Mouse (Mus musculus): ENCODE measurements around the gene Rpp14. TPM values are rescaled to one million over a fixed set of nuclear protein-coding genes. Genes with fewer than 3 reads are reported as not detected.

Rpp14 gene
- polyA plus RNA-seq, 1 experiment = 24.1 TPM

- H3K27ac ChIP-seq (ENCODE audit: insufficient read depth, low read length) = no peak overlapping the region
- TF ChIP-seq CTCF (IDR thresholded peaks at IDR 0.05; ENCODE audit: borderline replicate concordance, insufficient read depth, low read length) (no peak), POLR2A (IDR thresholded peaks at IDR 0.05; ENCODE audit: low read depth, low read length) (no peak)
- no peak overlapping the region for H3K4me3 ChIP-seq (ENCODE audit: insufficient read depth, low read length)
- no peaks in the 10 kb centered on the region for H3K4me1 ChIP-seq (ENCODE audit: control insufficient read depth, insufficient read depth, low read length)
These were observed 28.8 kb downstream of the Rpp14 start for GRCm38 (mm10) chr14:8108976-8109375.

- H3K4me3 ChIP-seq (ENCODE audit: insufficient read depth, low read length) = no peak overlapping the region
These were observed 31.4 kb downstream of the Rpp14 start for GRCm38 (mm10) chr14:8111545-8111944.

GRCm38 (mm10) chr14:8112036-8112435 is 31.9 kb downstream of the Rpp14 start:
- no peak overlapping the region for H3K27ac ChIP-seq (ENCODE audit: insufficient read depth, low read length)
- no peak for TF ChIP-seq CTCF (IDR thresholded peaks at IDR 0.05; ENCODE audit: borderline replicate concordance, insufficient read depth, low read length)
- no peak for TF ChIP-seq POLR2A (IDR thresholded peaks at IDR 0.05; ENCODE audit: low read depth, low read length)

More at GRCm38 (mm10) chr14:8111545-8111944, 31.4 kb downstream of the Rpp14 start:
- Histone ChIP-seq H3K4me1 (ENCODE audit: control insufficient read depth, insufficient read depth, low read length) (no peaks in the 10 kb centered on the region), H3K27ac (ENCODE audit: insufficient read depth, low read length) (no peak overlapping the region)
- no peak for TF ChIP-seq POLR2A (IDR thresholded peaks at IDR 0.05; ENCODE audit: low read depth, low read length)
- no peak for TF ChIP-seq CTCF (IDR thresholded peaks at IDR 0.05; ENCODE audit: borderline replicate concordance, insufficient read depth, low read length)

GRCm38 (mm10) chr14:8113616-8114015 is 33.4 kb downstream of the Rpp14 start:
- no peak overlapping the region for H3K27ac ChIP-seq (ENCODE audit: insufficient read depth, low read length)
- no peaks in the 10 kb centered on the region for H3K4me1 ChIP-seq (ENCODE audit: control insufficient read depth, insufficient read depth, low read length)
- no peak overlapping the region for H3K4me3 ChIP-seq (ENCODE audit: insufficient read depth, low read length)
- TF ChIP-seq POLR2A (IDR thresholded peaks at IDR 0.05; ENCODE audit: low read depth, low read length) (no peak), CTCF (IDR thresholded peaks at IDR 0.05; ENCODE audit: borderline replicate concordance, insufficient read depth, low read length) (no peak)

More at GRCm38 (mm10) chr14:8112036-8112435, 31.9 kb downstream of the Rpp14 start:
- no peaks in the 10 kb centered on the region for H3K4me1 ChIP-seq (ENCODE audit: control insufficient read depth, insufficient read depth, low read length)
- no peak overlapping the region for H3K4me3 ChIP-seq (ENCODE audit: insufficient read depth, low read length)

- TF ChIP-seq CTCF (IDR thresholded peaks at IDR 0.05; ENCODE audit: borderline replicate concordance, insufficient read depth, low read length) (no peak), POLR2A (IDR thresholded peaks at IDR 0.05; ENCODE audit: low read depth, low read length) (no peak)
- H3K4me1 ChIP-seq (ENCODE audit: control insufficient read depth, insufficient read depth, low read length) = no peaks in the 10 kb centered on the region
- H3K27ac ChIP-seq (ENCODE audit: insufficient read depth, low read length) = no peak overlapping the region
- no peak overlapping the region for H3K4me3 ChIP-seq (ENCODE audit: insufficient read depth, low read length)
These were observed 34.1 kb downstream of the Rpp14 start for GRCm38 (mm10) chr14:8114306-8114705.

GRCm38 (mm10) chr14:8114756-8115155 is 34.6 kb downstream of the Rpp14 start:
- Histone ChIP-seq H3K27ac (ENCODE audit: insufficient read depth, low read length) (no peak overlapping the region), H3K4me3 (ENCODE audit: insufficient read depth, low read length) (no peak overlapping the region), H3K4me1 (ENCODE audit: control insufficient read depth, insufficient read depth, low read length) (no peaks in the 10 kb centered on the region)
- TF ChIP-seq CTCF (IDR thresholded peaks at IDR 0.05; ENCODE audit: borderline replicate concordance, insufficient read depth, low read length) (no peak), POLR2A (IDR thresholded peaks at IDR 0.05; ENCODE audit: low read depth, low read length) (no peak)

- Histone ChIP-seq H3K27ac (ENCODE audit: insufficient read depth, low read length) (no peak overlapping the region), H3K4me1 (ENCODE audit: control insufficient read depth, insufficient read depth, low read length) (no peaks in the 10 kb centered on the region), H3K4me3 (ENCODE audit: insufficient read depth, low read length) (no peak overlapping the region)
- TF ChIP-seq POLR2A (IDR thresholded peaks at IDR 0.05; ENCODE audit: low read depth, low read length) = no peak
- TF ChIP-seq CTCF (IDR thresholded peaks at IDR 0.05; ENCODE audit: borderline replicate concordance, insufficient read depth, low read length) = no peak
These were observed 35.6 kb downstream of the Rpp14 start for GRCm38 (mm10) chr14:8115772-8116171.

GRCm38 (mm10) chr14:8117371-8117770 is 37.2 kb downstream of the Rpp14 start:
- Histone ChIP-seq H3K27ac (ENCODE audit: insufficient read depth, low read length) (no peak overlapping the region), H3K4me3 (ENCODE audit: insufficient read depth, low read length) (no peak overlapping the region), H3K4me1 (ENCODE audit: control insufficient read depth, insufficient read depth, low read length) (peaks cover 2% of the 10 kb centered on the region; the same call in 1 of the 2 replicates)
- TF ChIP-seq POLR2A (IDR thresholded peaks at IDR 0.05; ENCODE audit: low read depth, low read length) (no peak), CTCF (IDR thresholded peaks at IDR 0.05; ENCODE audit: borderline replicate concordance, insufficient read depth, low read length) (no peak)

GRCm38 (mm10) chr14:8119454-8119853 is 39.3 kb downstream of the Rpp14 start:
- Histone ChIP-seq H3K4me1 (ENCODE audit: control insufficient read depth, insufficient read depth, low read length) (peaks cover 2% of the 10 kb centered on the region; the same call in 1 of the 2 replicates), H3K4me3 (ENCODE audit: insufficient read depth, low read length) (no peak overlapping the region), H3K27ac (ENCODE audit: insufficient read depth, low read length) (no peak overlapping the region)
- TF ChIP-seq POLR2A (IDR thresholded peaks at IDR 0.05; ENCODE audit: low read depth, low read length) (no peak), CTCF (IDR thresholded peaks at IDR 0.05; ENCODE audit: borderline replicate concordance, insufficient read depth, low read length) (no peak)

- no peak for TF ChIP-seq POLR2A (IDR thresholded peaks at IDR 0.05; ENCODE audit: low read depth, low read length)
- no peak for TF ChIP-seq CTCF (IDR thresholded peaks at IDR 0.05; ENCODE audit: borderline replicate concordance, insufficient read depth, low read length)
- H3K4me1 ChIP-seq (ENCODE audit: control insufficient read depth, insufficient read depth, low read length) = peaks cover 2% of the 10 kb centered on the region; the same call in 1 of the 2 replicates
These were observed 39.7 kb downstream of the Rpp14 start for GRCm38 (mm10) chr14:8119904-8120303.

More at GRCm38 (mm10) chr14:8119904-8120303, 39.7 kb downstream of the Rpp14 start:
- Histone ChIP-seq H3K4me3 (ENCODE audit: insufficient read depth, low read length) (no peak overlapping the region), H3K27ac (ENCODE audit: insufficient read depth, low read length) (no peak overlapping the region)
